Mouse (Mus musculus): ENCODE results near the gene Gm20721.

Gene Gm20721

GRCm38 (mm10) chr2:174295900-174296465 is 50.5 kb downstream of the Gm20721 start:
- no peak for DNase-seq

- DNase-seq, result peak; percentile 45 to 47
These were observed 51.2 kb downstream of the Gm20721 start for GRCm38 (mm10) chr2:174295175-174295899.

- DNase-seq, result no peak
These were observed 52.1 kb downstream of the Gm20721 start for GRCm38 (mm10) chr2:174294457-174294856.

- no peak for DNase-seq
These were observed 54.9 kb downstream of the Gm20721 start for GRCm38 (mm10) chr2:174291662-174292030.

GRCm38 (mm10) chr2:174291029-174291661 is 55.4 kb downstream of the Gm20721 start:
- DNase-seq, result no peak

- no peak for DNase-seq
These were observed 57.7 kb downstream of the Gm20721 start for GRCm38 (mm10) chr2:174288673-174289430.

- DNase-seq, result no peak
These were observed 58.6 kb downstream of the Gm20721 start for GRCm38 (mm10) chr2:174287921-174288320.

GRCm38 (mm10) chr2:174285921-174286470 is 60.5 kb downstream of the Gm20721 start:
- no peak for DNase-seq

GRCm38 (mm10) chr2:174284807-174285457 is 61.6 kb downstream of the Gm20721 start:
- DNase-seq, result no peak

- no peak for DNase-seq
These were observed 62.5 kb downstream of the Gm20721 start, which contains the start of gene Gnas for GRCm38 (mm10) chr2:174284011-174284410. Gene Gnas, plus strand, starts transcription at chr2:174284320.

GRCm38 (mm10) chr2:174283341-174283740 is 63.2 kb downstream of the Gm20721 start:
- no peak for DNase-seq

Data from B cell, adult 2 months (primary cell).